Mouse (Mus musculus): ENCODE results near the gene D1Pas1. TPM values are rescaled to one million over a fixed set of nuclear protein-coding genes. Genes with fewer than 3 reads are reported as not detected.

D1Pas1 gene
- polyA plus RNA-seq, 1 experiment from 2014 or later = 0.11 TPM

DNA sequence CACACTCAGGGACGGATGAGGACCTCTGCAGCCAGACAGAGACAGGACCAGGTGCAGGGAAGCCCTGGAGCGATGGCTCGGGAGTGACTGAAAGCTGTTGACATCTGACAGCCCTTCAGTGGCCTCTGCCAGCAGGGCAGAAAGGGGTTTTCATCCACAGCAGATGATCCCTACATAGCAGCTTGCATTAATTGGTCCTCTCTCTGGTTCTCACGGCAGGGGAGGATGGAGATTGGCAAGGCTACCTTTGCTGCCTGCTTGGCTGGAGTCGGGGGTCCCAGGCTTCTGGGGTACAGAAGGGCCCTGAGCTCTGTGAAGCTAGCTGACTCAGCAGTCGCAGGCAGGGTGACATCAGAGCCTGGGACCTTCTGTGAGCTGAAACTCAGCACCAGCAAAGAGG lies 24.3 kb downstream of the D1Pas1 start:
- H3K4me1 ChIP-seq = peaks cover 3% of the 10 kb centered on the region; the same call in 1 of the 2 replicates
- ATAC-seq (ENCODE audit: low FRiP score, low read depth) = no peak
- H3K9me3 ChIP-seq = no peaks in the 10 kb centered on the region
- no peak overlapping the region for H3K4me2 ChIP-seq (replicated peaks)
- no peak overlapping the region for H3K4me3 ChIP-seq
- H3K36me3 ChIP-seq = no peaks in the 10 kb centered on the region
- H3K9ac ChIP-seq = no peak overlapping the region
- no peaks in the 10 kb centered on the region for H3K27me3 ChIP-seq
- WGBS = 72% methylated on average over 6 of the region's 6 CpGs
- no peak overlapping the region for H3K27ac ChIP-seq

DNA sequence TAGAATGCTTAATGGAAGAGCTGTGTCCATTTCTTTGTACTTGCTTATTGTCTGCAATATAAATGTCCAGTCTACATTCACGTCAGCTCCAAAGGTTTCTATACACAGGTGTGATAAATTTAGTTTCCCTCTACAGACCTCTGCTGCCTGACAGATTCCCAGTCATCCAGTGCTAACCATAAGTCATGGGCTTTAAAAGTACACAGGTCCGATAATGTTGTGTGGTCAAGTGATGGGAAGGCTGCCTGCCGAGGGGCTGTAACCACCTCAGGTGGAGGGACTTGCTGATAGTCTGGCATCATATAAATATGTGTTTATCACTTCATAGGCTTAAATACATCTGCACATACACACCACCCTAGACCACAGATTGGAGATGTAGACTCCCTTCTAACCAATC lies 24.9 kb downstream of the D1Pas1 start:
- no peaks in the 10 kb centered on the region for H3K27me3 ChIP-seq
- no peak overlapping the region for H3K9ac ChIP-seq
- peaks cover 3% of the 10 kb centered on the region; the same call in 1 of the 2 replicates for H3K4me1 ChIP-seq
- ATAC-seq (ENCODE audit: low FRiP score, low read depth) = no peak
- no peaks in the 10 kb centered on the region for H3K9me3 ChIP-seq
- no peak overlapping the region for H3K4me2 ChIP-seq (replicated peaks)
- H3K36me3 ChIP-seq = no peaks in the 10 kb centered on the region
- H3K27ac ChIP-seq = no peak overlapping the region
- WGBS = 93% methylated on average over 3 of the region's 3 CpGs
- H3K4me3 ChIP-seq = no peak overlapping the region

GRCm38 (mm10) chr1:186997596-186998304 lies 30.5 kb downstream of the D1Pas1 start:
- Histone ChIP-seq H3K9me3 (no peaks in the 10 kb centered on the region), H3K9ac (no peak overlapping the region), H3K4me3 (no peak overlapping the region), H3K27ac (no peak overlapping the region), H3K36me3 (no peaks in the 10 kb centered on the region), H3K4me2 (replicated peaks) (no peak overlapping the region), H3K27me3 (no peaks in the 10 kb centered on the region), H3K4me1 (no peaks in the 10 kb centered on the region)
- WGBS = 84% methylated on average over 21 of the region's 21 CpGs
- no peak for ATAC-seq (ENCODE audit: low FRiP score, low read depth)

DNA sequence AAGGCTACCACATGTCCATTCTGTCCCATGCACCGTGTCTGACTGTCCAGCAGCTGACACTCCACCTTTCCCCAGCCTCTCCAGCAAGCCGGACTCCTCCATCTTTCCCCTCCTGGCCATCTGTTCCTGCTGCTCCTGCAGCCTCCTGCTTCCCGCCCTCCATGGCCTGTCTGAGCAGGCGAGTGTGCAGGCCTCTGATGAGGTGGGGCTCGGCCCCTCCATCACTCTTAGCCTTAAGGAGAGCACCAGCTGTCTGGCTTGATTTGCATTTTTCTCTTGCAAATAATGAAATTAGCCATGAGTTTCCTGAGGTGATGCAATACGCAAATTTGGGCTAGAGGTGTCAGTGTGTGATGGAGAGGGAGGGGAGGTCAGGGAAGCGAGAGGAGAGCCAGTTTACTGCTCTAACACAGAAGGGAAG lies 36.2 kb downstream of the D1Pas1 start:
- H3K4me2 ChIP-seq (replicated peaks) = no peak overlapping the region
- no peaks in the 10 kb centered on the region for H3K27me3 ChIP-seq
- H3K27ac ChIP-seq = no peak overlapping the region
- ATAC-seq (ENCODE audit: low FRiP score, low read depth) = no peak
- 43% methylated on average over 7 of the region's 7 CpGs for WGBS
- H3K36me3 ChIP-seq = no peaks in the 10 kb centered on the region
- H3K4me3 ChIP-seq = no peak overlapping the region
- H3K9me3 ChIP-seq = no peaks in the 10 kb centered on the region
- no peaks in the 10 kb centered on the region for H3K4me1 ChIP-seq
- no peak overlapping the region for H3K9ac ChIP-seq

DNA sequence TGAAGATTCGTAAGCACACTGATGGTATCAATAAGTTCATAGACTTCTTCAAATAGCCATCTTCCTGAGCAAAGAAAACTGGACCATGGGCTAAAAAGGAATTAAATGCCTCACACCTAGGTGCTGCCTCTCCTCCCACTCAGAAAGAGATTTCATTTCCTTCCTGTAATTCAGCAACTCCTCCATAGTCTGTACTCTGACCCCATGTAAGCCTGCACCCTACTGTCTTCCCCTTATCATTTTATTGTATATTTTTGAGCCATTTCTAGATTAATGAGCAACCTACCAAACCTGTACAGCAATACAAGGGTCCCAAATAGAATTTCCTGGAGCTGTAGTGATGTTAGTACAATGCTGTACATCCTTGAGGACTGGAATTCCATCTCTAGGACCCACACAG lies 37.1 kb downstream of the D1Pas1 start:
- WGBS = 98% methylated on average over 1 of the region's 1 CpGs
- H3K27me3 ChIP-seq = no peaks in the 10 kb centered on the region
- no peaks in the 10 kb centered on the region for H3K9me3 ChIP-seq
- ATAC-seq (ENCODE audit: low FRiP score, low read depth) = no peak
- H3K4me1 ChIP-seq = no peaks in the 10 kb centered on the region
- no peak overlapping the region for H3K9ac ChIP-seq
- no peak overlapping the region for H3K4me2 ChIP-seq (replicated peaks)
- H3K27ac ChIP-seq = no peak overlapping the region
- no peaks in the 10 kb centered on the region for H3K36me3 ChIP-seq
- no peak overlapping the region for H3K4me3 ChIP-seq

DNA sequence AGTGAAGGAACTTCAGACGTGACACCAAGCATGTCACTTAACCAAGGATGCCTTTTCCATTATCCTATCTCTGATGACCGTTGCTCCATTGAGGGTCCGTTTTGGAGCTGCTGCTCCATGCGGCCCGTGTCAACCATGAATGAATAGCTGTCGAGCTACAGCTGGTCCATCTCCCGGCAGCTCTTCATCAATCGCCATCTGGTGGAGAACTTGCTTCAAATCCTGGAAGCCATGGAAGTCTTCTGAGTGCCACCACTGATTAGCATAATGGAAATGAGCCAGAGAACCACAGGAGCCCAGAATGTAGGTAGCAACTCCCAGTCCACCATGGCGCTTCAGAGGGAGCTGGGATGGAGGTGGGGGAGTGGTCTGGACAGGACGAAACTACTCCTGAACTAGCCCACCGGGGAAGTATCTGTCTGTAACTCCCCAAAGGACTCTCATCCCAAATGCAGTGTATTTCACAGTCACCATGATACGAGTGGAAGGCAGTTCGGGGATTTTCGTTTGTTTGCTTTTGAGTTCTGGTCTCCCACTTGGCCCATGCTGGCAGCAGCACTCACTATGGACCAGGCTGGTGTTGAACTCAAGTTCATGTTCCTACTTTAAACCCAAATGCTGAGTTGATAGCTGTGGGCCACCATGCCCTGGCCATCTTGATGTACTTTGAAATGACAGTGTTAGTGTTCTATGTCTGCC lies 39.2 kb downstream of the D1Pas1 start:
- Histone ChIP-seq H3K9ac (no peak overlapping the region), H3K4me1 (no peaks in the 10 kb centered on the region), H3K4me3 (no peak overlapping the region), H3K9me3 (no peaks in the 10 kb centered on the region), H3K36me3 (no peaks in the 10 kb centered on the region), H3K4me2 (replicated peaks) (no peak overlapping the region), H3K27me3 (no peaks in the 10 kb centered on the region), H3K27ac (no peak overlapping the region)
- WGBS = 88% methylated on average over 14 of the region's 14 CpGs
- no peak for ATAC-seq (ENCODE audit: low FRiP score, low read depth)

GRCm38 (mm10) chr1:187008236-187008635 lies 41.0 kb downstream of the D1Pas1 start:
- Histone ChIP-seq H3K4me3 (no peak overlapping the region), H3K36me3 (no peaks in the 10 kb centered on the region), H3K27me3 (no peaks in the 10 kb centered on the region), H3K27ac (no peak overlapping the region), H3K9ac (no peak overlapping the region), H3K9me3 (no peaks in the 10 kb centered on the region), H3K4me2 (replicated peaks) (no peak overlapping the region), H3K4me1 (no peaks in the 10 kb centered on the region)
- WGBS = 92% methylated on average over 7 of the region's 7 CpGs
- ATAC-seq (ENCODE audit: low FRiP score, low read depth) = no peak

DNA sequence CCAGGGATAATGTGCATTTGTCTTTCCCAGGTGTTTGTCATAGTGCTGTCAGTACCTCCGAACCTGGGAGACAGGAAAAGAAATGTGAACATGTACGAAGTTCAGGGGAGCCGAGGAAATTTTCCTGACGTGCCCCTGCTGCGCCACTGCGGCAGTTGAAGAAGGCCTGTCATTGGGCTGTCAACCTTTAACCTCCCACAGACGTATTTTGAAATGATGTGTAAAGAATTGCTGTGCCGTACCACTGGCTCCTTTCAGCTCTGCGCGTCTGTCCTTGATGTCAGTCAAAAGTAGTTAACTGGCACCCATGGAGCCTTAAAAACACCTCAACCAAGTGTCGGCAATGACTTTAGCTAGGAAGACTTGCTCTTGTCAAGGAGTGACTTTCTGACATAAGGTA lies 42.9 kb downstream of the D1Pas1 start:
- Histone ChIP-seq H3K27ac (no peak overlapping the region), H3K9ac (no peak overlapping the region), H3K4me2 (replicated peaks) (no peak overlapping the region), H3K9me3 (no peaks in the 10 kb centered on the region), H3K4me3 (no peak overlapping the region), H3K27me3 (no peaks in the 10 kb centered on the region), H3K4me1 (no peaks in the 10 kb centered on the region), H3K36me3 (no peaks in the 10 kb centered on the region)
- 74% methylated on average over 11 of the region's 11 CpGs for WGBS
- ATAC-seq (ENCODE audit: low FRiP score, low read depth) = no peak

DNA sequence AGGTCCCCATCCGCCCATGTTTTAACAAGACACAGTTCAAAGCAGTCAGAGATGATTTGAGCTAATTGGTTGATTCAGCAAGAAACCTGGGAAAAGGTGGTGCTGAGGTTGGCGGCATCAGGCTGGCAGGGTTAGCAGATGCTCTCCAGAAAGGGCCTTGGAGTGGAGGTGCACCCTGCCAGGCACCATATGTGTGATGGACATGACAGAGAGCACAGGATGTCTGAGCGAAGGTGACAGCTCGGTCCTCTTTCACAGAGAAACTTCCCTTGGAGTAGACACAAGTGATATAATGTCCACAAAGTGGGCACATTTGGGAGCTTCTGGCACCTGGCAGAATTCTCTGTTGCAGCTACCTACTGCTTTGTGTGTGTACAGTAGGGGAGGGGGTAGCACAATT lies 44.4 kb downstream of the D1Pas1 start:
- no peak overlapping the region for H3K4me3 ChIP-seq
- H3K27me3 ChIP-seq = no peaks in the 10 kb centered on the region
- H3K9me3 ChIP-seq = no peaks in the 10 kb centered on the region
- H3K9ac ChIP-seq = no peak overlapping the region
- no peak for ATAC-seq (ENCODE audit: low FRiP score, low read depth)
- 84% methylated on average over 4 of the region's 4 CpGs for WGBS
- no peak overlapping the region for H3K4me2 ChIP-seq (replicated peaks)
- H3K27ac ChIP-seq = no peak overlapping the region
- H3K36me3 ChIP-seq = no peaks in the 10 kb centered on the region
- no peaks in the 10 kb centered on the region for H3K4me1 ChIP-seq

DNA sequence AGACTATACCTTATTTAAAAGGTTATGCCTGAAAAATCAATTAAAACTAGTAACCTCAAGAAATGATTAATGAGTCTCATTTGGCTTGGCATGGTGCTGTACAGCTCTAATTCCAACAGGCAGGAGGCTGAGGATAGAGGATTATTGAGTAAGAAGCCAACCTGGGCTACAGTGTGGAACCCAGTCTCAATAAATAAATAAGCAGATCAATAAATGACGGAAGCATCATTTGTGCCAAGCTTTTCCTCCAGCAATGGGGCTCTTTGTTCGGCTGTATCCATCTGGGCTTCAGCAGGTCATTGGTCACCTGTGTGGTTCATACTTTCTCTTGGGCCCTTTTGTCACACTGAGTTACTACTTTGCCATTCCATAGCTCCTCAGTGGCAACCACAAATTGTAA lies 46.9 kb downstream of the D1Pas1 start:
- no peaks in the 10 kb centered on the region for H3K9me3 ChIP-seq
- no peak for ATAC-seq (ENCODE audit: low FRiP score, low read depth)
- no peak overlapping the region for H3K9ac ChIP-seq
- H3K4me2 ChIP-seq (replicated peaks) = no peak overlapping the region
- H3K4me3 ChIP-seq = no peak overlapping the region
- H3K4me1 ChIP-seq = no peaks in the 10 kb centered on the region
- no peaks in the 10 kb centered on the region for H3K36me3 ChIP-seq
- H3K27me3 ChIP-seq = no peaks in the 10 kb centered on the region
- H3K27ac ChIP-seq = no peak overlapping the region
- WGBS = 89% methylated on average over 2 of the region's 2 CpGs

- Histone ChIP-seq H3K9me3 (no peaks in the 10 kb centered on the region), H3K4me1 (no peaks in the 10 kb centered on the region), H3K27ac (no peak overlapping the region), H3K27me3 (no peaks in the 10 kb centered on the region), H3K36me3 (no peaks in the 10 kb centered on the region), H3K4me2 (replicated peaks) (no peak overlapping the region), H3K9ac (no peak overlapping the region), H3K4me3 (no peak overlapping the region)
- 66% methylated on average over 1 of the region's 1 CpGs for WGBS
- ATAC-seq (ENCODE audit: low FRiP score, low read depth) = no peak
Measured at GRCm38 (mm10) chr1:187015673-187016072, 48.5 kb downstream of the D1Pas1 start.

DNA sequence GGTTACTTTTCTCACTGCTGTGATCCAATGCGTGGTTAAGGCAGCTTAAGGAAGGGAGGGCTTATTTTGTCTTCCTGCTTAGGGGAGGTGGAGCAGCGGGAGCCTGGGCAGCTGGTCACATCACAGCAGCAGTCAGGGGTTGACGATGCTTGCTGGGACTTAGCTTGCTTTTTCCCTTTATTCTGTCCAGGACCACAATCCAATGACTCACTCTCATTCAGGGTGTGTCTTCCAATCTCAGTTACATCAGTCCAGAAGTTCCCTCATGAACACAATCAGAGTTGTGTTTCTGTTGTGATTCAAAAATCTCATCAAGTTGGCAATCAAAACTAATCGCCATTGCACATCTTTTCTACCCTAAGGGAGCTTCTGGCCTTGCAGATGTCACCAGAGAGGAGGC lies 48.9 kb downstream of the D1Pas1 start:
- Histone ChIP-seq H3K27me3 (no peaks in the 10 kb centered on the region), H3K27ac (no peak overlapping the region), H3K36me3 (no peaks in the 10 kb centered on the region), H3K4me2 (replicated peaks) (no peak overlapping the region), H3K9me3 (no peaks in the 10 kb centered on the region), H3K4me3 (no peak overlapping the region), H3K9ac (no peak overlapping the region), H3K4me1 (no peaks in the 10 kb centered on the region)
- ATAC-seq (ENCODE audit: low FRiP score, low read depth) = no peak
- 59% methylated on average over 4 of the region's 4 CpGs for WGBS

DNA sequence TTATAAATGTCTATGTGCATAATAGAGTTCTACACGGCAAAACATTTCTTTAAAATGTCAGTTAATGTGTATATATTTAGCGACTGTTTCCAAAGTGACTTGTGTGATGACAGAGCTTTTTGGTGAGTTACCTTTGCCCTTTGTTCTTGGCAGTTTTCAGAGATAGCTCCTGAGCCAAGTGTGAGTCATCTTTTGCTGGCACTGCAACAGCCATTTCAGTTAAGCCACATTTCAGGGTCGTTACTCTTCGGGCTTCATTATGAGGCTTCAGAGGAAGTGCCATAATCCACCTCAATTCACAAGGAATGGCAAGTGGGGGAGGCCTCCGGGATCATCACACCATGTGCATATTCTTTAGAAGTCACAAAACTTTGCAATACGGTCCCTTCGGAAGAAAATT lies 52.8 kb downstream of the D1Pas1 start:
- H3K4me2 ChIP-seq (replicated peaks) = no peak overlapping the region
- no peak overlapping the region for H3K9ac ChIP-seq
- H3K4me3 ChIP-seq = no peak overlapping the region
- no peaks in the 10 kb centered on the region for H3K27me3 ChIP-seq
- H3K36me3 ChIP-seq = no peaks in the 10 kb centered on the region
- no peaks in the 10 kb centered on the region for H3K9me3 ChIP-seq
- no peaks in the 10 kb centered on the region for H3K4me1 ChIP-seq
- H3K27ac ChIP-seq = no peak overlapping the region
- 75% methylated on average over 7 of the region's 7 CpGs for WGBS
- no peak for ATAC-seq (ENCODE audit: low FRiP score, low read depth)
